Comparison of ENCODE assay signal across 8 mouse cellular contexts in genomic region chr5:123973299-123974178, GRCm38 (mm10). TPM values are rescaled to one million over a fixed set of nuclear protein-coding genes. Genes with fewer than 3 reads are reported as not detected.
DNase-seq lines count a peak whose midpoint lies in the region; ATAC-seq and TF ChIP-seq lines count a peak whose summit lies in the region.

TSS of gene Hip1r (plus strand) at chr5:123973628.

- intact Hi-C loops in left cerebral cortex, adult 2 months (cut with DNase I) = no loop called here

- ATAC-seq in activated CD4-positive, CD25-positive, alpha-beta regulatory T cell, adult 4 months = peak; percentile 47
- ATAC-seq in hindbrain, embryonic 14.5 days (ENCODE audit: low FRiP score) = peak; percentile 77

- WGBS in hindbrain, embryonic 14.5 days = under 1% methylated on average over 95 of the region's 106 CpGs
- WGBS in macrophage (ENCODE audit: missing documents) = 1% methylated on average over 76 of the region's 106 CpGs

- H3K27ac ChIP-seq in hindbrain, embryonic 14.5 days = peak within 1 kb of the TSS; percentile 41; the same call in 1 of the 2 replicates
- peak within 1 kb of the TSS; percentile 89 for H3K27ac ChIP-seq in left cerebral cortex, adult 2 months
- no peak within 1 kb of the TSS for H3K27ac ChIP-seq in macrophage

- peak within 1 kb of the TSS; percentile 85 for H3K9ac ChIP-seq in hindbrain, embryonic 14.5 days

- H3K36me3 ChIP-seq in hindbrain, embryonic 14.5 days (replicated peaks; ENCODE audit: control insufficient read depth, insufficient read depth) = no peaks in the 10 kb centered on the region
- no peaks in the 10 kb centered on the region for H3K36me3 ChIP-seq in macrophage (ENCODE audit: inconsistent target)

- no peak for TF ChIP-seq CTCF in left cerebral cortex, adult 2 months (IDR thresholded peaks at IDR 0.05)

- H3K4me3 ChIP-seq in hindbrain, embryonic 14.5 days (replicated peaks; ENCODE audit: low read length) = peak within 1 kb of the TSS; percentile 73
- peak within 1 kb of the TSS; percentile 86 for H3K4me3 ChIP-seq in left cerebral cortex, adult 2 months
- H3K4me3 ChIP-seq in macrophage (ENCODE audit: inconsistent target) = peak within 1 kb of the TSS; percentile 20; the same call in 1 of the 2 replicates

- peaks cover 9% of the 10 kb centered on the region for H3K27me3 ChIP-seq in hindbrain, embryonic 14.5 days (ENCODE audit: control insufficient read depth, insufficient read depth, low read length)

- DNase-seq in cerebellum, postnatal 10 days = peak; percentile 87 to 91
- peak; percentile 68 for DNase-seq in gastrocnemius, adult 18-20 months (ENCODE audit: low spot score)
- peak; percentile 58 for DNase-seq in hindbrain, embryonic 14.5 days (ENCODE audit: low spot score)
- DNase-seq in left cerebral cortex, adult 2 months (ENCODE audit: extremely low spot score in 1 of 2, low spot score in 2 of 2) = peak; percentile 74 to 76
- peak; percentile 74 for DNase-seq in right cerebral cortex, postnatal 14 days
- DNase-seq in yolk sac, embryonic 10.5 days (ENCODE audit: low spot score) = peak; percentile 83

- peaks cover 24% of the 10 kb centered on the region for H3K4me1 ChIP-seq in hindbrain, embryonic 14.5 days (replicated peaks; ENCODE audit: control insufficient read depth, insufficient read depth, low read length)

- H3K4me2 ChIP-seq in hindbrain, embryonic 14.5 days (replicated peaks) = peak within 1 kb of the TSS; percentile 83

- H3K9me3 ChIP-seq in hindbrain, embryonic 14.5 days (ENCODE audit: control insufficient read depth, low read length) = no peaks in the 10 kb centered on the region

- no peaks in the 10 kb centered on the region for H3K79me2 ChIP-seq in macrophage (ENCODE audit: inconsistent target)

RNA-seq across cellular contexts. Expression of gene Hip1r, which starts in this region (rescaled TPM):
- polyA plus RNA-seq in activated CD4-positive, CD25-positive, alpha-beta regulatory T cell, adult 4 months (2017; shearing (Covaris generic)) = 10 to 100 TPM in 1 of 2 experiments, 1 to 10 TPM in 1; 9.9 to 12.9 TPM
- 10 to 100 TPM in 1 of 2 experiments, 1 to 10 TPM in 1; 9.4 to 19.6 TPM for total RNA-seq in gastrocnemius, adult 18-20 months (2021)
- 22.4 and 27.9 TPM in 2 replicates for polyA plus RNA-seq in hindbrain, embryonic 14.5 days (2014; fragmentation: Nextera tagmentation; extraction: Ambion mirVana)
- 10 to 100 TPM; 68.3 to 74.2 TPM for total RNA-seq in left cerebral cortex, adult 2 months (2021)
- 1 to 10 TPM in 6 of 26 experiments, under 1 TPM in 19, not detected in 1; 0.13 to 3.3 (median 0.47) TPM for total RNA-seq in macrophage (2018; cell fraction: chromatin; rRNA removed)
- total RNA-seq in macrophage (2018; cell fraction: cytosol; rRNA removed) = under 1 TPM; 0.03 to 0.86 (median 0.15) TPM
- total RNA-seq in macrophage (2018; cell fraction: nucleus; rRNA removed) = 1 to 10 TPM in 6 of 26 experiments, under 1 TPM in 17, not detected in 3; 0.07 to 2.4 (median 0.52) TPM
- 0.04 to 0.47 TPM (median 0.21 TPM) in 3 replicates for polyA plus RNA-seq in macrophage (2018)

Comparison
In these comparisons a context has a peak if more than half of its experiments do, and no peak if none do; other contexts are left out.
1. H3K4me3 ChIP-seq: peak in every context shown above with its lines; median percentile 86 in left cerebral cortex, adult 2 months; 73 in hindbrain, embryonic 14.5 days; 20 in macrophage.